Mouse (Mus musculus) megakaryocyte, embryonic 14.5 days (primary cell): ENCODE results near the gene 1110008P14Rik. TPM values are rescaled to one million over a fixed set of nuclear protein-coding genes. Genes with fewer than 3 reads are reported as not detected.
A peak's percentile ranks its signal among the peaks of the same experiment; 100 is the strongest.

Experiments used
- H3K27me3 ChIP-seq: replicated peaks from 2 replicates; pipeline ENCODE3; 2012; ENCODE audit warnings: inconsistent platforms
- H3K36me3 ChIP-seq: replicated peaks from 2 replicates; pipeline ENCODE3; 2012; ENCODE audit warnings: low read length, inconsistent platforms, mixed read lengths
- H3K4me1 ChIP-seq: 2 replicates; pipeline ENCODE4 v1.6.1; 2012; ENCODE audit warnings: inconsistent platforms
- H3K4me3 ChIP-seq: replicated peaks from 2 replicates; pipeline ENCODE3; 2012; ENCODE audit warnings: moderate library complexity, mild to moderate bottlenecking, inconsistent platforms
- H3K9me3 ChIP-seq: 2 replicates; pipeline ENCODE4 v1.6.1; 2012; ENCODE audit warnings: inconsistent platforms
- FLI1 ChIP-seq: IDR thresholded peaks from 2 replicates; pipeline ENCODE4 v1.6.1; 2012; ENCODE audit warnings: low read length, inconsistent platforms, mixed read lengths
- GATA1 ChIP-seq: IDR thresholded peaks from 3 replicates; pipeline ENCODE4 v1.6.1; 2012; ENCODE audit warnings: mixed read lengths, low read length, inconsistent platforms, borderline replicate concordance
- polyA plus RNA-seq: library from polyadenylated mRNA; stranded (reverse); fragments of >175 nt; gene quantifications from 2 replicates; pipeline ENCODE4 v1.2.3, GENCODE M21; 2012; ENCODE audit warnings: low replicate concordance; ENCODE audit not compliant: insufficient read depth

Gene 1110008P14Rik
- 74.3 and 79.5 TPM in 2 replicates for polyA plus RNA-seq

DNA sequence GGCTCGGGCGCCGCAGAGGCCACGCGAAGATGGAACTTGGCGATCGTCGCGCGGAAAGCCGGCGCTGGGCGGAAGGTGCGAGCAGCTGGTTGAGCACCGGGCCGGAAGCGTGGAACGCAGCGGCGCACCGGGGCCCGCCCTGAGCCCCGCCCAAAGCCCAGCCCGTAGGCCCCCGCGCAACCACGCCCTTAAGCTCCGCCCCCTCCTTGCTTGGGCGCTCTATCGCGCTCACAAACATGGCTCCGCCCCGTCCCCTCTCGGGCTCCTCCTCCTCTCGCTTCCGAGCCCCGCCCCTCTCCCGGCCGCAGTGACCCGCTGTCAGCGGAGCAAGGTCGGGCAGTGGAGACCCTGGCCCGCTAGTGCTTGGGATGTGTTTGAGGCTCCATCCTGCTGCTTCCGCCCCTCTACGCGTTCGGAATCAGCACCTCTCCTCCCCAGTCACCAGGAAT is at the start of gene 1110008P14Rik:
1110008P14Rik (minus strand) TSS at position 164 of the 449 bp plus-strand sequence.
- peaks cover 46% of the 10 kb centered on the region for H3K27me3 ChIP-seq
- peaks cover 44% of the 10 kb centered on the region for H3K4me1 ChIP-seq
- TF ChIP-seq FLI1 (0 out of 2 replicates have a peak, but pooled peaks have one; percentile 12), GATA1 (no peak)
- H3K36me3 ChIP-seq: peaks cover 34% of the 10 kb centered on the region
- H3K9me3 ChIP-seq: no peaks in the 10 kb centered on the region
- H3K4me3 ChIP-seq: peak within 1 kb of the TSS; percentile 91

GRCm38 (mm10) chr2:32430701-32431676 is 49.3 kb upstream of the 1110008P14Rik start:
- no peaks in the 10 kb centered on the region for H3K9me3 ChIP-seq
- no peak overlapping the region for H3K4me3 ChIP-seq
- peaks cover 23% of the 10 kb centered on the region for H3K36me3 ChIP-seq
- no peak for TF ChIP-seq GATA1
- no peak for TF ChIP-seq FLI1
- H3K4me1 ChIP-seq: peaks cover 53% of the 10 kb centered on the region
- H3K27me3 ChIP-seq: no peaks in the 10 kb centered on the region

GRCm38 (mm10) chr2:32429215-32429891 is 47.6 kb upstream of the 1110008P14Rik start:
- H3K9me3 ChIP-seq: no peaks in the 10 kb centered on the region
- TF ChIP-seq FLI1 (no peak), GATA1 (no peak)
- no peaks in the 10 kb centered on the region for H3K27me3 ChIP-seq
- H3K4me1 ChIP-seq: peaks cover 67% of the 10 kb centered on the region
- H3K36me3 ChIP-seq: peaks cover 25% of the 10 kb centered on the region
- H3K4me3 ChIP-seq: no peak overlapping the region

DNA sequence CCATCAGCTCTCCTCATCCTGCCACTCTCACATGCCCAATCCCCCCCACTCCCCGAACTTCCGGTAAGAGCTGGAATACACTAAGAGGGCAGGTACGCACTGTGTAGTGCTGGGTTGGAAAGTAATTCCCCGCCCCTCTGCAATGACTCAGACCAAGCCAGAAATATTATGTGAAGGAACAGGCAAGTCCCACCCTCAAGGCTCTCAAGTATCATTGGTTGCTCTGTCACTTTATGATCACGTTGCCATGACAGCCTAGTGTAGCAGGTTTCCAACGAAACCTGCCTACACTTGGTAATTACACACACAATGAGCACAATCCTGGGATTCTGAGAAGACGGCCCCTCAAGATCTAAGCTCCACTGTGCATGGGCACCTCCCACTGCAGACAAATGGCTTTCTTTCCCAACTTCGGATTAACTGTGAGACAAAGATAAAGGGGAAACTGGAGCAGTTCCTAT is 46.6 kb upstream of the 1110008P14Rik start:
- TF ChIP-seq FLI1 (no peak), GATA1 (no peak)
- H3K4me3 ChIP-seq: peak overlapping the region; percentile 38
- H3K36me3 ChIP-seq: peaks cover 20% of the 10 kb centered on the region
- no peaks in the 10 kb centered on the region for H3K9me3 ChIP-seq
- no peaks in the 10 kb centered on the region for H3K27me3 ChIP-seq
- H3K4me1 ChIP-seq: peaks cover 74% of the 10 kb centered on the region

- Histone ChIP-seq H3K4me1 (peaks cover 78% of the 10 kb centered on the region), H3K27me3 (no peaks in the 10 kb centered on the region), H3K9me3 (no peaks in the 10 kb centered on the region), H3K4me3 (no peak overlapping the region), H3K36me3 (peaks cover 20% of the 10 kb centered on the region)
- TF ChIP-seq FLI1 (no peak), GATA1 (no peak)
Measured at GRCm38 (mm10) chr2:32427720-32428119, 46.0 kb upstream of the 1110008P14Rik start.

- H3K27me3 ChIP-seq: no peaks in the 10 kb centered on the region
- peaks cover 24% of the 10 kb centered on the region for H3K36me3 ChIP-seq
- H3K4me3 ChIP-seq: no peak overlapping the region
- no peaks in the 10 kb centered on the region for H3K9me3 ChIP-seq
- TF ChIP-seq FLI1 (no peak), GATA1 (no peak)
- peaks cover 86% of the 10 kb centered on the region for H3K4me1 ChIP-seq
Measured at GRCm38 (mm10) chr2:32426141-32426540, 44.4 kb upstream of the 1110008P14Rik start.

DNA sequence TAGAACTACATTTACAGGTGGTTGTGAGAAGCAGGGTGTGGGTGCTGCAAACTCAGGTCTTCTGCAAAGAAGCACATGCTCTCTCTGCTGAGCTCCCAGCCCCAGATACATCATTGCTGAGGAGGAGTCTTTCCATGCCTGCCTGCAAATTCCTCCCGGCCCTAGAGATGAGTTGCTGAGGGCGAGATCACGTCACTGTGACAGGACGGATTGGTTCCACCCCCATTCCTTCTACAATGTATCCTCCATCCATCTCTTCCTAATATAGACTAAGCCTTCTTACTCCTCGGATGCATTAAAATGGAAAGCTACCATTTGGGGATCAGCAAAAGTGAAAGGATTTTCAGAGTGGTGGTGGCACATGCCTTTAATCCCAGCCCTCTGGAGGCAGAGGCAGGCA is 43.8 kb upstream of the 1110008P14Rik start:
- Histone ChIP-seq H3K4me3 (peak overlapping the region; percentile 38), H3K9me3 (no peaks in the 10 kb centered on the region), H3K4me1 (peaks cover 82% of the 10 kb centered on the region), H3K36me3 (peaks cover 28% of the 10 kb centered on the region), H3K27me3 (no peaks in the 10 kb centered on the region)
- TF ChIP-seq GATA1: no peak
- TF ChIP-seq FLI1: no peak

DNA sequence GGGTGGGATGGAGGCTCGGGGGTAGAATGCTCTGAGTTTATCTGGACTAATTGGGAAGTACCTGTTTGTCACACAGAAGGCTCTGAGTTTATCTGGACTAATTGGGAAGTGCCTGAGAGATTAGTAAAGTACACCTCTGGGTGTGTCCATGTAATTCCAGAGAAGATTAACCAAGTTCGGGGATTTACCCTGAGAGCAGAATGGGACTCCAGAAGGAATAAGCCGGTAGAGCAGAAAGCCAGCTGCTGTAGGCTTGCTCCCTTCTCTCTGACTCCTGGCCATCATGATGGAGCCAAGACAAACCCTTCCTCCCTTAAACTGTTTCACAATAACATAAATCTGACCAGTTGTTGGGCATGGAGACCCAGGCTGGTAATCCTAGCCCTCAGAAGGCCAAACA is 43.1 kb upstream of the 1110008P14Rik start:
- TF ChIP-seq FLI1 (no peak), GATA1 (no peak)
- no peaks in the 10 kb centered on the region for H3K9me3 ChIP-seq
- H3K4me1 ChIP-seq: peaks cover 81% of the 10 kb centered on the region
- no peaks in the 10 kb centered on the region for H3K27me3 ChIP-seq
- H3K36me3 ChIP-seq: peaks cover 31% of the 10 kb centered on the region
- H3K4me3 ChIP-seq: no peak overlapping the region

GRCm38 (mm10) chr2:32423481-32424331 is 42.0 kb upstream of the 1110008P14Rik start:
- H3K4me3 ChIP-seq: peak overlapping the region; percentile 88
- peaks cover 39% of the 10 kb centered on the region for H3K36me3 ChIP-seq
- H3K4me1 ChIP-seq: peaks cover 70% of the 10 kb centered on the region
- no peaks in the 10 kb centered on the region for H3K27me3 ChIP-seq
- no peak for TF ChIP-seq FLI1
- no peak for TF ChIP-seq GATA1
- no peaks in the 10 kb centered on the region for H3K9me3 ChIP-seq
